Mouse (Mus musculus) gastrocnemius, adult 2 months (tissue): Measurements from ENCODE around the gene Spen. TPM values are rescaled to one million over a fixed set of nuclear protein-coding genes. Genes with fewer than 3 reads are reported as not detected.

Experiments used
- DNase-seq: peaks from one replicate; pipeline ENCODE4 v3.0.0; 2022
- H3K27ac ChIP-seq: fragments of 200-600 bp; 2 replicates; pipeline ENCODE4 v1.8.1; 2022; ENCODE audit warnings: mild to moderate bottlenecking
- H3K4me3 ChIP-seq: fragments of 200-600 bp; 2 replicates; pipeline ENCODE4 v1.8.1; 2022; ENCODE audit warnings: mild to moderate bottlenecking, moderate library complexity
- CTCF ChIP-seq: fragments of 200-600 bp; IDR thresholded peaks from 2 replicates; pipeline ENCODE4 v1.8.1; 2022; ENCODE audit warnings: antibody characterized with exemption, mild to moderate bottlenecking, moderate library complexity
- intact Hi-C: fragments of 180-260 bp; cut with DNase I; formaldehyde crosslinking; loops from one replicate; pipeline ENCODE4 v1.15.1; 2025
- total RNA-seq, 2 experiments: library from RNA; stranded (reverse); gene quantifications; 2 replicates each; pipeline ENCODE4 v1.2.3; 2021

The Spen gene
- total RNA-seq, 2 experiments from 2014 or later, result 23.3 to 25.1 TPM

DNA sequence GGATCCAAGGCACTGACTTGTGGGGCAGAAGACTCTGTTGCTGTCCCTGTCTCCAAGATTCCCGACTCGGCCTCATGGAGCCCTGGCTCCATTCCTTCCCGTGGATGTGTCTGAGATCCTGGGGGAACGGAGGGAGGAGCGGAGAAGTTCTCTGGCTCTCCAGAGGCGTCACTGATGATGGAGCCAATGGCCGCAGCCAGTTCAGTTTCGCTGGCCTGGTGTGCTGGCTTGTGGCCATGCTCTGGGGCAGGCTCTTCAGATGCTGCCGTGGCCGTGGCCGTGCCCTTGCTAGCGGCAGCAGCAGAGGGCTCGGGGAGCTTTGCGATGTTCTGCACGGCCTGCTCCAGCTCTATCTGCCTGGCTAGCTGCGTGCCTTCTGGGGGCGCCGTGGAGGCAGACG lies 64.0 kb downstream of the Spen start:
- peak; percentile 34 for DNase-seq
- intact Hi-C loops, result no loop called here
- no peak for TF ChIP-seq CTCF
- Histone ChIP-seq H3K4me3 (no peak overlapping the region), H3K27ac (no peak overlapping the region)

DNA sequence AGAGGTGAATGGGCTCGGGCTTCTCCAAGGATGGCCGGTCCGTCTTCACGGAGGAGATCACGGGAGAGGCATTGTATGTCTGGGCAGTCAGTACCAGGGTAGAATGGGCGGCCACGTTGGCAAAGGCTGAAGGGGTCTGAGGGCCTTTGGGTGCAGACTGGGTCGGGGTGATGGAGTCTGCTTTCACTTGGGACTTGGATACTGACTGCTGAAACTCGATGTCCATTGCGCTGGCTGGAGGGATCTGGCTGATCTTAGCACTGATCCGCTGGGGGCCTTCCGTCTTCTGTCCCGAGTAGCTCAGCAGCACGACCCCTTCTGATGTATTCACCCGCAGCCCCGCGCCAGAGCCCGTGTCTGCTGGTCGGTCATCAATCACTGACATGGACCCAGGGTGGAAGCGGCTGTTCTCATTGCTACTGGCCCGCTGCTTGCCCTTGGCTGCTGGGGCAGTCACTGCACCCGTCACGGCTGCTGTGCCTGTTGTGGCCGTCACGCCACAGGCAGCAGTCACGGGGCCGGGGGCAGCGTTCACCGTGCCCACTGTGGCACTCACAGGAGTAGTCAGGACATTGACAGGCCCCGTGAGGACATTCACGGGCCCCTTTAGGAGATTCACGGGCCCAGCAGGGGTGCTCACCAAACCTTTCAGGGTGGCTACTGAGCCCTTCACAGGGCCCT lies 65.6 kb downstream of the Spen start:
- intact Hi-C loops, result no loop called here
- peak; percentile 27 for DNase-seq
- Histone ChIP-seq H3K27ac (no peak overlapping the region), H3K4me3 (no peak overlapping the region)
- TF ChIP-seq CTCF, result no peak

DNA sequence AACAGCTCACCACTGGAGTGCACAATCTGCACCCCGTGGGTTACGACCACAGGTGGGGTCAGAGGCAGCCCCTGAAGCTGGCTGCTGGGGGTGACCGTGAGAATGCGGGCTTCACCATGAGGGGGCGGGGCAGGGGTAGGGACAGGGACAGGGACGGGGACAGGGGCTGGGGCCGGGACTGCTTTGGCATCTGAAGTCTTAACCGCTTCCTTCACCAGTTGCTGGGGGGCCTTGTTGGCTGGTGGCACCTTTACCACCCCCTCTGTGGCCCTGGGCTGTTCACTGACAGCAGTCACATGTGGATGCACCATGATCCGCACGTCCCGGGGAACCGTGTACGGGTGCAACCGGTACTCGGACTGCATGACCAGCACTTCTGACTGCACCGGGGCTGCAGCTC lies 66.9 kb downstream of the Spen start:
- intact Hi-C loops, result no loop called here
- no peak for TF ChIP-seq CTCF
- Histone ChIP-seq H3K4me3 (no peak overlapping the region), H3K27ac (no peak overlapping the region)
- DNase-seq, result peak; percentile 19

DNA sequence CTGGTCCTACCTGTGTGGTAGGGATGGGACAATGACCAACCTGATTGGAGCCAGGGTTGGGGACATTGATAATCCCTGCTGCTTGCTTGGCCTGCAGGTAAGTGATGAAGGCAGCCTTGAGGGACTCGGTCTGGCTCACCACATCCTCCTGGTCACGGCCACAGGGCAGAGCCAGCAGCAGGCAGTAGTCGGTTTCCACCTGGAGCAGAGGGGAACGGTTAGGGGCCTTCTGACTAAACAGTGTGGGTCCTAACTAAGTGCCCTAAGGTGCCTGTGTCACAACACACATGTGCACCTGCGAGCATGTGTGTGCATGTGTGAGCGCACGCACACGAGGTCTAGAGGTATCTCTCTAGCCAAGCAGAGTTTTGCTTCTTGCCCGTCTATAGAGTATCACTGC lies 69.1 kb downstream of the Spen start:
- intact Hi-C loops, result no loop called here
- no peak overlapping the region for H3K27ac ChIP-seq
- H3K4me3 ChIP-seq, result no peak overlapping the region
- no peak for TF ChIP-seq CTCF
- peak; percentile 14 for DNase-seq

DNA sequence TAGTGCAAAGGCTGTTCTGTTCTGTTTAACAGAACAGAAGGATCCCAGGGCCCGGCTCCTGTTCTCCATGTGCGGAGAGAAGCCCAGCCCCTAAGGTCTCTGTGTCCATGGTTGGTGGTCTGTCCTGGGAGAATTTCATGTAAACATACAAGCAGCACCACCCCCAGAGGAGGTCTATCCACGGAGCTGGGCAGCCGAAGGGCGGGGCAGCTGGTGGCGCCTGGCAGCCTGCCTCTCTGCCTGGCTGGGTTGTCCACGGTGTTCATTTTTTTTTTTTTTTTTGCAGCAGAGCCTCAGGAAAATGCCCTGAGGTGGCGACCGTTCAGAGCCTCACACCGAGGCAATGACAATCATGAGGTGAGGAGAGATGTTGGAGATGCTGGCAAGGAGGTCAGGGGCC lies 69.8 kb downstream of the Spen start:
- H3K4me3 ChIP-seq, result no peak overlapping the region
- intact Hi-C loops, result no loop called here
- TF ChIP-seq CTCF, result no peak

DNA sequence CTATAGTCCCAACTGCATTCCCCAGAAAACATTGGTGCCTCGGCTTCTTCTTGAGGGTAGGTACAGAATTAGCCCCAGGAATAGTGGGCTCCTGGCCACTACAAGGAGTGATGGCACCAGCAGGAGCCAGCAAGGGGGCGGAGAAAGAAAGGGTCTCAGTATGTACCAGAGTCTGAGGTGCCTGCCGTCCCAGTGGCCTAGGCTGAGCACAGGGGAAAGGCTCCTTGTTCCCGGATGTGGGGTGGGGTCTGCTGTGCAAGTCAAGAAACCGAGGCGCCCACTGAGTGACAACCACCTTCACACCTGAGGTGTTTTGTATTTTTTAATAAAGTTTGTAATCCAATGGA lies 70.8 kb downstream of the Spen start:
- H3K27ac ChIP-seq, result no peak overlapping the region
- TF ChIP-seq CTCF, result no peak
- DNase-seq, result no peak
- intact Hi-C loops, result no loop called here
- no peak overlapping the region for H3K4me3 ChIP-seq

More for the DNA sequence above, 69.8 kb downstream of the Spen start:
- peak; percentile 59 for DNase-seq
- no peak overlapping the region for H3K27ac ChIP-seq

DNA sequence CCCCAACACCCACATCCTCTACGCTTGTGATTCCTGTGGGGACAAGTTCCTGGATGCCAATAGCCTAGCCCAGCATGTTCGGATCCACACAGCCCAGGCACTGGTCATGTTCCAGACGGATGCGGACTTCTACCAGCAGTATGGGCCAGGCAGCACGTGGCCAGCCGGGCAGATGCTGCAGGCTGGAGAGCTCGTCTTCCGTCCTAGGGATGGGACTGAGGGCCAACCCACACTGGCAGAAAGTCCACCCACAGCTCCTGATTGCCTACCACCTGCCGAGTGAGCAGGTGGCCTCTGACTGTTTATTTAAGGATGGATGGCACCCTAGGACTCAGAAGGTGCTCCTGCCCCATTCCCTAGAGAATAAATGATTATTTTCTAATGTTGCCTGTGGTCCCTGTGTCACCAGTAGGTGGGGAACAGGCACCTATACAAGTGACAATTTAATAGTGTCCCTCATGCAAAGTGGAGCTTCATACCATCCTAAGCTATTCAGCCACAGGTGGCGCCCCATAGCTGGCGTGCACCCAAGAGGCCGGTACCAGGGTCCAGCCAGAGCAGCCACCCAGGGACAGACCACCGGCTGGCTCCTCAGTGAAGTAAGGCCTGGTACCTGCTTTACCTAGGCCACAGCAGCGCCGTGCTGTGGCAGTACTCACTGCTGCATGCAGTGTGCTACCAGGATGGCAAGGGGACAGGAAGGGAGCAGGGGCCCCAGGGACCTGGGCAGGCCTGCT lies 71.4 kb downstream of the Spen start:
- peak; percentile 30 for DNase-seq
- Histone ChIP-seq H3K4me3 (no peak overlapping the region), H3K27ac (no peak overlapping the region)
- intact Hi-C loops, result no loop called here
- peak; percentile 19; the same call in 1 of the 2 replicates for TF ChIP-seq CTCF

DNA sequence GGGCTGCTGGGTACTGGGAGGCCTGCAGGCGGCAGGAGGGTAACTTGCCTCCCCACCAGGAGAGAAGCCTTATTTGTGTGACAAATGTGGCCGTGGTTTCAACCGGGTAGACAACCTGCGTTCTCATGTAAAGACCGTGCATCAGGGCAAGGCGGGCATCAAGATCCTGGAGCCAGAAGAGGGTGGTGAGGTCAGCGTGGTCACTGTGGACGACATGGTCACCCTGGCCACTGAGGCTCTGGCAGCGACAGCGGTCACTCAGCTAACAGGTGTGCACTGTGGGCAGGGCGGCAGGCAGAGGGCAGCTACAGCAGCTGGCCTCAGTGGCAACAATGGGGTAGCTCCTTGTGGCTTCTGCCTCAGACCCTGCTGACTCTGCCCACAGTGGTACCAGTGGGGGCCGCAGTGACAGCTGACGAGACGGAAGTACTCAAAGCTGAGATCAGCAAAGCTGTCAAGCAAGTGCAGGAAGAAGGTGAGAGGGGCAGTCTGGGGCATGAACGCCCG lies 72.1 kb downstream of the Spen start:
- no peak for TF ChIP-seq CTCF
- intact Hi-C loops, result no loop called here

DNA sequence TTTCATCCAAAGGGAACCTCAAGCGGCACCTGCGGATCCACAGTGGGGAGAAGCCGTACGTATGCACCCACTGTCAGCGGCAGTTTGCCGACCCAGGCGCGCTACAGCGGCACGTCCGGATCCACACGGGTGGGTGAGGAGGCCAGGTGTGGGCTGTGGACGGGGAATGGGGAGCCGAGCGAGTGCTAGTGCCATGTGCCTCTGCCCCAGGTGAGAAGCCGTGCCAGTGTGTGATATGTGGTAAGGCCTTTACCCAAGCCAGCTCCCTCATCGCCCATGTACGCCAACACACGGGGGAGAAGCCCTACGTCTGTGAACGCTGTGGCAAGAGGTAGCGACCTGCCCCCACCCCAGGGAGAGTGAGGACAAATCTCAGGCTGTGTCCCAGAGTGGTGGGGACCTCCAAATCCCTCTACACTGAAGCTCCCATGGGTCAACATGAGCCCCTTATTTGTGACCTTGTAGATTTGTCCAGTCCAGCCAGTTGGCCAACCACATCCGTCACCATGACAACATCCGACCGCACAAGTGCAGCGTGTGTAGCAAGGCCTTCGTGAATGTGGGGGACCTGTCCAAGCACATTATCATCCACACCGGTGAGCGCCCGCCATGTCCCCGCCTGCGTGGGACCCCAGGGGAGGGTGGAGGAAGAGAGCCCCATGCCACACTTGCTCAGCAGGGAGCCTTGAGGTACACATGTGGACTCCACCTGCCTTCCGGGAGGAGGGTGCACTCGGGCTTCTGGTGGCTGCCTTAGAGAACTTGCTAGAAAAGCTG lies 72.7 kb downstream of the Spen start:
- Histone ChIP-seq H3K4me3 (no peak overlapping the region), H3K27ac (no peak overlapping the region)
- no peak for DNase-seq
- intact Hi-C loops, result no loop called here
- TF ChIP-seq CTCF, result no peak

More for the DNA sequence above, 72.1 kb downstream of the Spen start:
- DNase-seq, result no peak
- Histone ChIP-seq H3K27ac (no peak overlapping the region), H3K4me3 (no peak overlapping the region)

DNA sequence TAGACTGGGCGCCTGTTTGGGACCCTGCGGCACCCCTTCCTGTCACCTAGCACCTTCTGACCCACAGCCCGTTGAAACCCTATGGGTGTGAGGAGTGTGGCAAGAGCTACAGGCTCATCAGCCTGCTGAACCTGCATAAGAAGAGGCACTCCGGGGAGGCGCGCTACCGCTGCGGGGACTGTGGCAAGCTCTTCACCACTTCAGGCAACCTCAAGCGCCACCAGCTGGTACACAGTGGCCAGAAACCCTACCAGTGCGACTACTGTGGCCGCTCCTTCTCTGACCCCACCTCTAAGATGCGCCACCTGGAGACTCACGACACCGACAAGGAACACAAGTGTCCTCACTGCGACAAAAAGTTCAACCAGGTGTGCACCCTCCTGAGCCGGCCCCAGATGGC lies 73.7 kb downstream of the Spen start:
- intact Hi-C loops, result no loop called here
- Histone ChIP-seq H3K27ac (no peak overlapping the region), H3K4me3 (no peak overlapping the region)
- no peak for TF ChIP-seq CTCF
- no peak for DNase-seq

DNA sequence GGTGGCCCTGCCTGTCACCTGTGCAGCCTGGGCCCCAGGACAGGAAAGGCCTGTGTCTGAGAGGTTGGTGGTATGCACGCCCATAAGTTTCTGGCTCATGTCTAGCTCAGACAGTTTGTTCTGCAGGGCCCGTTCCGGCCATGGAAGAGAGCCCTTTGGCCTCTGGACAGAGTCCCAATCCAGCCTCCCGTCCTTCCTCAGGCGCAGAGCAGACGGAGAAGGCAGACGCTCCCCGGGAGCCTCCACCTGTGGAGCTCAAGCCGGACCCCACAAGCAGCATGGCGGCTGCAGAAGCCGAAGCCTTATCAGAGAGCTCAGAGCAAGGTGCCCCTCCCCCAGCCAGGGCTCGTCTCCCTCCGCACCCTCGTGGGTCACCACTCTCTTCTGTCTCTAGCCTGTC lies 74.9 kb downstream of the Spen start:
- Histone ChIP-seq H3K4me3 (no peak overlapping the region), H3K27ac (no peak overlapping the region)
- intact Hi-C loops, result no loop called here
- no peak for TF ChIP-seq CTCF
- peak; percentile 15 for DNase-seq

DNA sequence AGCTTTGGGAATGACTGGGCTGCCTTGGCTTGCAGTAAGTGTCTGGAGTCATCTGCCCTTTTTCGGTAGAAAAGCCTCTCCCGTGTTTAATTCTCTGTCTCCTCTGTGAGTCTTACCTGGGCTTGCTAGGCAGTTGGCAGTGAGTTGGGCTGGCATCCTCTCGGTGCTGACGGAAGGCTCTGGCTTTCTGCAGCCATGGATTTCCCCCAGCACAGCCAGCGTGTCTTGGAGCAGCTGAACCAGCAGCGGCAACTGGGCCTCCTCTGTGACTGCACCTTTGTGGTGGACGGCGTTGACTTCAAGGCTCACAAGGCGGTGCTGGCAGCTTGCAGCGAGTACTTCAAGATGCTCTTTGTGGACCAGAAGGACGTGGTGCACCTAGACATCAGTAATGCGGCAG lies 76.8 kb downstream of the Spen start:
- Histone ChIP-seq H3K4me3 (0 out of 2 replicates have a peak overlapping the region, but pooled peaks have one; percentile 24), H3K27ac (peak overlapping the region; percentile 40; the same call in 1 of the 2 replicates)
- DNase-seq, result no peak
- TF ChIP-seq CTCF, result no peak
- intact Hi-C loops, result no loop called here

DNA sequence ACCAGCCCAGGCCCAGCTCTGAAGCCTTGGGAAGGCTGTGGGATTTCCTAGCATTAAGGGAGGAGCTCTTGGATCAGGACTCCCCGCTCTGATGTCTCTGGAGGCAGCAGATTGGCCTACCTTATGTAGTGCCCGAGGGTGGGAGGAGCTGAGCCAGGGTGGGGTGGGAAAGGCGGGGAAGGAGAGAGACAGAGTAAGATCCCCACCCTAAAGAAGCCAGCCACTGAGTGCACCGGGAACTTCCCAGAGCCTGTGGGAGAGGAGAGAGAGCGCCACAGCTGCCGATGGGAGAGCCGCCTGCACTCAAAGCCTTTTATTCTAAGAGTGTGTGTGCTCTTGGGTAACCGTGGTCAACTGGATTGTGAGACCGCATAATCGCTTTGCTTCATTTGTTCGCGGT lies 77.3 kb downstream of the Spen start:
- no peak overlapping the region for H3K4me3 ChIP-seq
- intact Hi-C loops, result no loop called here
- H3K27ac ChIP-seq, result peak overlapping the region; percentile 40; the same call in 1 of the 2 replicates
- no peak for DNase-seq
- TF ChIP-seq CTCF, result no peak
